Mouse (Mus musculus) adrenal gland, adult 18-20 months (tissue): ENCODE measurements around the gene Gpx8. TPM values are rescaled to one million over a fixed set of nuclear protein-coding genes. Genes with fewer than 3 reads are reported as not detected.
"Not testable (repeated sequence)": the region's sequence is repeated elsewhere in the genome, so short reads cannot be mapped to it uniquely, and the experiment has no call there.

Experiments used
- DNase-seq, 2 experiments: peaks; one replicate each; pipeline ENCODE4 v3.0.0; 2021 to 2022; ENCODE audit warnings: low spot score in 2 of 2
- microRNA-seq, 2 experiments: library from miRNA; unstranded; fragments of <30 nt; microRNA quantifications; one replicate each; pipeline ENCODE4 v1.2.0; 2021; ENCODE audit warnings: borderline number of aligned reads in 2 of 2
- total RNA-seq, 2 experiments: library from RNA; stranded (reverse); gene quantifications; 1 replicate in 1 of 2; 2 replicates in 1 of 2; pipeline ENCODE4 v1.2.3; 2021

The Gpx8 gene
- total RNA-seq, 2 experiments from 2014 or later = 80.7 to 85.7 TPM

GRCm38 (mm10) chr13:113031351-113031750, 14.9 kb downstream of the Gpx8 start:
- no peak for DNase-seq

- DNase-seq = no peak
Measured at GRCm38 (mm10) chr13:113023274-113024143, 22.7 kb downstream of the Gpx8 start.

GRCm38 (mm10) chr13:113022467-113022866, 23.7 kb downstream of the Gpx8 start:
- no peak for DNase-seq

DNA sequence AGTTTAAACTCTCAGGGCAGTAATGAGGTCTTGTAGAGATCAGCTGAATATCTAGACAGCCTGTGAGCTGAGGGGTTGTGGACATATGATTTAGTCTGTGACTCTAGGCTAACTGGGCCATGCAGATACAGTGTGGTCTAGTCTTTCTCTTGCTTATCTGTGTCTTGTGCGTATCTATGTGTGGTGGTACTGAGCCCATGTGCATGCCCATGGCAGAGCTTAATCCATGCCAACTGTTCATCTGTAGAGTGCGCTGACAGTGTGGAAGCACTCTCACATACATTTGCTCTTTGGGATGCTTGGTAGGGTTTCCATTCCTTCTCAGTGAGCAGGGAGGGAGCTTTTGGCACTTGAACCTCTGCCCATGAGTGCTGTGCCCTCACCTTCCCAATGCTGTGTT, 24.7 kb downstream of the Gpx8 start:
- no peak for DNase-seq

GRCm38 (mm10) chr13:113013174-113013953, 32.8 kb downstream of the Gpx8 start:
- not testable (repeated sequence) for DNase-seq

- no peak for DNase-seq
Measured at GRCm38 (mm10) chr13:113012683-113013082, 33.5 kb downstream of the Gpx8 start.

GRCm38 (mm10) chr13:113000576-113001318, 45.5 kb downstream of the Gpx8 start:
- no peak for DNase-seq

DNA sequence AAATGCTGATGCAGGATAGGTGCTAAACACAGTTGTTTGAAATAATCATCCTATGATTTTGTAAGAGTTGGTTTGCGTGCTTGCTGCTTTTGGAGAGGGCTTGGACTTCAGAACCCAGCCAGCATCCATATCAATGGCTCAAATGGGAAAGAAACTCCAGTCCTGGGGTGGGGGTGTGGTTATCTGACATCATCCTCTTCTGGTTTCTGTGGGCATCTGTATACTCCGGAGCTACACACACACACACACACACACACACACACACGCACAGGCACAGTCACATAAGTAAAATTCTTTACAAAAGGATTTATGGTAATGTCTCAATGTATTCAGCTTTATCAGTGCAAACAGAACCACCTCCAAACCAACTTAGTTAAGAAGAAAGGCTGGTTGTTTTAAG, 46.1 kb downstream of the Gpx8 start:
- no peak for DNase-seq

DNA sequence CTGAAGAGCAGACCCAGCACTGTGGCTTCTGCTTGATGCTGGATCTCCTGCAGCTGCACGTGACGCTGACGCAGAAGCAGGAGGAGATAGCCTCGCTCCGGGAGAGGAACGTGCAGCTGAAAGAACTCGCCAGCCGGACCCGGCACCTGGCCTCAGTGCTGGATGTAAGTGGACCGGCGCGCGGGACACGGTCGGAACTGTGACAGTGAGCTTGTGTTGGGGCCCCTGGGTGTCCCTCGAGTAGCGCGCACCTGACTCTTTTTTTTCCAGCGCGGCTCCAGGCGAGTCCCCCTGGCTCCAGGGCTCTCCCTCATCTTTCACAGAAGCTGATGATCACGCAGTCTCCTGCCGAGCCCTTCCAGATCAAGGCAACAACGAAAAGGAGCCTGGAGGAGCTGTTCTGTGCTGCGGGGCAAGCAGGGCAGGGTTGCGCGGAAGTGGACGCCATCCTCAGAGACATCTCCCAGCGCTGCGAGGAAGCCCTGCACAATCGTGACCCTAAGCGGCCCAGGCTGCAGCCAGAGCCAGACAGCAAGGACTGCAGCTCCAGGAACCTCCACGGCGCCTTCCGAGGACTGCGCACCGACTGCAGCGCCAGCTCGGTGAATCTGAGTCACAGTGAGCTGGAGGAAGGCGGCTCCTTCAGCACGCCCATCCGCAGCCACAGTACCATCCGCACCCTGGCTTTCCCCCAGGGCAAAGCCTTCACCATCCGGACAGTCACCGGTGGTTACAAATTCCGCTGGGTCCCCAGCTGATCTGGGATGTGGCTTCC, 47.6 kb downstream of the Gpx8 start:
- DNase-seq = peak; percentile 26 to 30

DNA sequence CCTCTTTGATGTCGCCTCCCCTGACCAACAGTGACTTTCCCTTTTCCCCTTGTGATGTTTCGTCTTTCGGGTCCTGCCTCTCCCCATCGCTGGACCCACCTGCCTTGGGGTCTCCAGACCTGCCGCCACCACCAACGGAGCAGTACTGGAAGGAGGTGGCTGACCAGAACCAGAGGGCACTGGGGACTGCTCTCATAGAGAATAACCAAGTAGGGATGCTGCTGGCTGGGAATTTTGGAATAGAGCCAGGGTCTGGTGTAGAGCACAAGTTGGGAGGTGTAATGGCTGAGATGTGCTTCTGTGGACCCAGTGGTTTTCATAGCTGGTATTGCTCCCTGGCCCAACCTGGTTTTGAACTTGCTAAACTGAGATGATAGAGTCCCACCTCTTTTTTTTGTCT, 48.8 kb downstream of the Gpx8 start:
- no peak for DNase-seq

- DNase-seq = no peak
Measured at GRCm38 (mm10) chr13:112996407-112996806, 49.8 kb downstream of the Gpx8 start.

GRCm38 (mm10) chr13:112994191-112994590, 52.0 kb downstream of the Gpx8 start:
- DNase-seq = peak; percentile 46 to 50

- DNase-seq = peak in 1 of 2 experiments; percentile 28
Measured at GRCm38 (mm10) chr13:112993531-112994152, 52.6 kb downstream of the Gpx8 start, which contains the start of gene Mcidas. Mcidas (plus strand) TSS chr13:112993845.

Small RNAs within 50 kb of the gene (microRNA-seq; reads per million reads assigned to microRNA genes)
- 17.5 to 21.4 reads per million in 2 experiments for gene Mir449a
- gene Mir449b = 0 reads per million in 2 experiments
- gene Mir449c = 0 reads per million in 2 experiments

Other genes starting within 250 kb of the Gpx8 start
- gene Plpp1, start 245.6 kb downstream of the Gpx8 start, total RNA-seq = 100 to 1,000 TPM; 193 to 238 TPM
- 10 to 100 TPM; 36.4 to 46.1 TPM for gene Mtrex, start 119.0 kb downstream of the Gpx8 start, total RNA-seq
- gene Dhx29, start 119.0 kb downstream of the Gpx8 start, total RNA-seq = 10 to 100 TPM; 16.8 to 18.8 TPM
- under 1 TPM; 0.42 to 0.89 TPM for gene Ccno, start 58.6 kb downstream of the Gpx8 start, total RNA-seq
- not detected for gene Mcidas, start 52.6 kb downstream of the Gpx8 start, total RNA-seq
- not detected for gene Cdc20b, start 11.3 kb downstream of the Gpx8 start, total RNA-seq
- gene Gzma, start 54.6 kb upstream of the Gpx8 start, total RNA-seq = 1 to 10 TPM; 1.1 to 1.4 TPM
- 10 to 100 TPM in 1 of 2 experiments, 1 to 10 TPM in 1; 6.1 to 16.7 TPM for gene Esm1, start 163.2 kb upstream of the Gpx8 start, total RNA-seq
- under 1 TPM in 1 of 2 experiments, not detected in 1; 0.58 TPM for gene Gzmk, start 179.5 kb upstream of the Gpx8 start, total RNA-seq
- 1 to 10 TPM in 1 of 2 experiments, under 1 TPM in 1; 0.76 to 1.2 TPM for gene BC067074, start 246.7 kb upstream of the Gpx8 start, total RNA-seq